Mouse (Mus musculus) T-helper 1 cell (primary cell): Measurements from ENCODE around the gene Tsc2.
"Not testable (repeated sequence)": the region's sequence is repeated elsewhere in the genome, so short reads cannot be mapped to it uniquely, and the experiment has no call there.

Experiments used
- in situ Hi-C: fragments of 300-600 bp; cut with MboI, MseI; formaldehyde crosslinking; loops from one replicate; pipeline ENCODE4 v1.15.1; 2025; ENCODE audit warnings: high pct_unique_total_duplicates

Gene Tsc2

GRCm38 (mm10) chr17:24632167-24632812 is at the start of gene Tsc2, which contains the start of gene Nthl1:
Gene Tsc2, minus strand, starts transcription at chr17:24632630.
Gene Nthl1, plus strand, starts transcription at chr17:24632680.
- in situ Hi-C loops, result no loop called here

GRCm38 (mm10) chr17:24677500-24678080 is 45.2 kb upstream of the Tsc2 start:
- in situ Hi-C loops, result no loop called here

DNA sequence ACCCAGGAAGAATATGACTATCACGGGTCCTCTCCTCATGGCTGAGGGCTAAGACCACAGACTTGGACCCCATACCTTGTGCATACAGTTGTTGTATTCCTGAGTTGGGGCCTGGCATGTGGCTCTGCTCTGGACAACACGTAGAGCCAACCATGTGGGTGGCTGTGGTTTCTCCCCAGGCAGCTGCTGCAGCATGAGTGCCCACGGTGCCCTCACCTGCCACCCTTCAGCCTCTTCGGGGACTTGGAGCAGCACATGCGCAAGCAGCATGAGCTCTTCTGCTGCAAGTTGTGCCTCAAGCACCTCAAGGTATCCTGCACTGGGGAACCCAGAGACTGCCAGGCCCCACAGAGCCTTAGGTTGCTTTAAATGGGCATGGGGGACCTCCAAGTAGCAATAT is 44.4 kb upstream of the Tsc2 start:
- in situ Hi-C loops, result no loop called here

DNA sequence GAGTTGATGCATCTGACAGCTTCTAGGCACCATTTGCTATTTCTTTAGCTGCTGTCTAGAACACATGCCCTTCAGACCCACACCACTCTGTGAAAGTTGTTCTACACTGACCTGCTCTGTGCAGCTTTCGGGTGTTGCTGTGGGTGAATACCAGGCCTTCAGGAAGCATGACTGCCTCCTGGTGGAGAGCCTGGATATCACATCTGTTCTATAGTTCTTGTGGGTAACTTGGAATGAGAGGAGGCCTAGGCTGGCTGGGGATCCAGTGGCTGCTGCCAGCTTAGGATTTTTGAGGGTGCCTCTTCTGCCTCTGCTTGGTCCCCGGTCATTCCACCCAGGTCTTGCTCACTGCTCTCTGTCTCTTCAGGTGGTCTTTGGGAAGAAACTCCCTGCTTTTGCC is 43.8 kb upstream of the Tsc2 start:
- in situ Hi-C loops, result no loop called here

DNA sequence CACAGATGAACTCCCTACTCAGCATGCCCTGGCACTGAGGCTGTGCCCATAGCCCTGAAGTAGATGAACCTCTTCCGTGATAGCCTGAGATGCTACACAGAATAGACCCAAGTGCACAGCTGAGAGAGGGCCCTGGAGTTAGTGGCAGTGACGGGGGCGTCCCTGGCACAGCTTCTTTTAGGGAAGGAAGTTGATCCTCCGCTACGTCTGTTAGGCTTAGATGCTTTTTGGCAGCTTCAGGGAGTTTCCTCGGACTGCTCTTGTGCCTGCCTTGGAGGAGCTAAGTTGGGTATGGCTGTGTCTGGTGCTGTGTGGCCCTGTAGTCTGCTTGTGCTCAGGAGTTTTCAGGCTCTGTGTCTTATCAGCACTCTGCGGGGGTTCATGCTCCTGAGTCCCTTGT is 41.8 kb upstream of the Tsc2 start:
- in situ Hi-C loops, result no loop called here

DNA sequence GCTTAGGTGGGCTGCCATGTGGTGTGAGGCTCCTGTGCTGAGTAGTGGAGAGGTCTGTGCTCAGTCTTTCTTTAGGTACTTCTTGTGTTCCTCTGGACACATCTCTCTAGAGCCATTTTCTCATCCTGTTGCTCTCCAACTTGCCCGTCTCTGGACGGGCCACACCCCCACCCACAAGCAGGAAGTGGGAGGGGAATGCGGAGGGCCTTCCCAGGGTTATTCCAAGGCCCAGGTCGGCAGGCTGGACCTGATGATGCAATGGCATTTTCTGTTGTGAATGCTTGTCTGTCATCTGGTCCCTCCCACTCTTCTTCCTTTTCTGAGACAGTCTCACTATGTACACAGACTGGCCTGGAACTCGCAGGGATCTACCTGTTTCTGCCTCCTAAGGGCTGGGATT is 39.7 kb upstream of the Tsc2 start:
- in situ Hi-C loops, result no loop called here

GRCm38 (mm10) chr17:24671346-24671745 is 38.9 kb upstream of the Tsc2 start:
- in situ Hi-C loops, result no loop called here

GRCm38 (mm10) chr17:24670246-24670844 is 37.9 kb upstream of the Tsc2 start:
- in situ Hi-C loops, result no loop called here

DNA sequence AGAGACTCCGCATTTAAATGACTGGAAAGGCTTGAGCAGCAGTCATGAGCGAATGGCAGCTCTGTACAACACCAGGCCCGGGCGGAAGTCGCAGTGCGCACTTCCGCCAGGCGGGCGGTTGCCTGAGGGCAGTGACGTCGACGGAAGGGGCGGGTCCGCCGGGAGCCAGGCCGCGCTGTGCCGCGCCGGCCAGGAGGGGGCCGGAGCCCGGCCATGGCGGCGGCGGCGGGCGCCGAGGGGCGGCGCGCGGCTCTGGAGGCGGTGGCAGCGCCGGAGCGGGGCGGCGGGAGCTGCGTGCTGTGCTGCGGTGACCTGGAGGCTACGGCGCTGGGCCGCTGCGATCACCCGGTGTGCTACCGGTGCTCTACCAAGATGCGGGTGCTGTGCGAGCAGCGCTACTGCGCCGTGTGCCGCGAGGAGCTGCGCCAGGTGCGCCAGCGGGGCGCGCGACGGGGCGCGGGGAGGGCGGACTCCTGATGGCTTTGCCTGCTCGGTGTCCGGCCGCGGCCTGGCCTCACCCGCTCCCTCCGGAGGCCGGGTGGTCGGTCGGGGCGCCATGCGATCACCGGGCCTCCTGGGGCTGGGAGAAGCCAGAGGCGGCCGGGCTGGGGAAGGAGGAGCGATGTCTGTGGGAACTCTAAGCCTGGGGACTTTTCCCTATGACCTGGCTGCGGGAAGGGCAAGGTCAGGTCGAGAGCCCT is 37.3 kb upstream of the Tsc2 start, which contains the start of gene Zfp598:
TSS of gene Zfp598 (plus strand) at position 143 of the 701 bp plus-strand sequence.
- in situ Hi-C loops, result no loop called here

DNA sequence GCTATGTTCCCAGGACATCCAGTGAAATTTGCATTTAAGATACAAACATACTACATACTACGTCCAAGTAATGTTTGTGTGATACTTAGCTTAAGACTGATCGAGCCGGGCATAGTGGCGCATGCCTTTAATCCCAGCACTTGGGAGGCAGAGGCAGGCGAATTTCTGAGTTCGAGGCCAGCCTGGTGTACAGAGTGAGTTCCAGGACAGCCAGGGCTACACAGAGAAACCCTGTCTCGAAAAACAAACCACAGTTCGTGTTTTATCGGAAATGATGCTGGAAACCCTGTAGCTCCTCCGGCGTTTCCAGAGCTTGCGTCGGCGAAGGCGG is 36.7 kb upstream of the Tsc2 start:
- in situ Hi-C loops, result not testable (repeated sequence)

- in situ Hi-C loops, result no loop called here
Observed at GRCm38 (mm10) chr17:24667416-24667815, 35.0 kb upstream of the Tsc2 start.

DNA sequence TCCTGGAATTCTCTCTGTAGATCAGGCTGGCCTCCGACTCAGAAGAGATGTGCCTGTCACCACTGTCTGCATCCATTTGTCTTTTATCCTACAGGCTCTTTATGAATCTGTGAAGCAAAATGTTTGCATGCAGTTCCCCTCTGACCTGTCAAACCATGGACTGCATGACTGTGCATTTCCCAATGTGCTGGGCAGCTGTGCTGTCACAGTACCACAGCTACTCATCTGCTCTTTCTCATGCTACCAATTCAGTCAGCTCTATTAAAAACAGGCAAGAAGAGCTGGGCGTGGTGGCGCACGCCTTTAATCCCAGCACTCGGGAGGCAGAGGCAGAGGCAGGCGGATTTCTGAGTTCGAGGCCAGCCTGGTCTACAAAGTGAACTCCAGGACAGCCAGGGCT is 34.6 kb upstream of the Tsc2 start:
- in situ Hi-C loops, result not testable (repeated sequence)

GRCm38 (mm10) chr17:24658017-24658758 is 25.8 kb upstream of the Tsc2 start, which contains the start of gene Npw:
Gene Npw, minus strand, starts transcription at chr17:24658457.
- in situ Hi-C loops, result loop anchor here (5.0 kb wide), 1 partner anchor 126 kb away; the partner anchor contains the start of gene Rab26

DNA sequence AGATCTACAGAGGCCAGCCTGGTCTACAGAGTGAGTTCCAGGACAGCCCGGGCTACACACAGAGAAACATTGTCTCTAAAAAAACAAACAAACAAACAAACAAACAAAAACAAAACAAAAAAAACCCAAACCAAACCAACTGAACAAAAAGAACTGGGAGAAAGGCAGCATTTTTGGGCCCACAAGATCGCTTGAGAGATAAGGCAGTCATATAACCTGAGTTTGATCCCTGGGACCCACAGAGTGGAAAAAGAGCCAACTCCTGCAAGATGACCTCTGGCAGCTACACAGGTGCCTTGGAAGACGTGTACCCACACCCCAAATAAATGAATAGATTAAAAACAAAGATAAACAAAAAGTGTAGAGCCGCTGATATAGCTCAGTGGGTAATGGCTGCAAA is 22.5 kb upstream of the Tsc2 start:
- in situ Hi-C loops, result loop anchor here (5.0 kb wide), 2 partner anchors 78 to 123 kb away; partner anchors contain the start of gene Rab26

GRCm38 (mm10) chr17:24653967-24654710 is 21.7 kb upstream of the Tsc2 start:
- in situ Hi-C loops, result loop anchor here (5.0 kb wide), 1 partner anchor 77 kb away; no protein-coding TSS in a partner anchor

- in situ Hi-C loops, result loop anchor here (5.0 kb wide), 1 partner anchor 75 kb away; no protein-coding TSS in a partner anchor
Observed at GRCm38 (mm10) chr17:24651835-24652234, 19.4 kb upstream of the Tsc2 start.

- in situ Hi-C loops, result loop anchor here (5.0 kb wide), 1 partner anchor 73 kb away; no protein-coding TSS in a partner anchor
Observed at GRCm38 (mm10) chr17:24650766-24651165, 18.3 kb upstream of the Tsc2 start.

- in situ Hi-C loops, result loop anchor here (5.0 kb wide), 1 partner anchor 73 kb away; no protein-coding TSS in a partner anchor
Observed at GRCm38 (mm10) chr17:24650070-24650616, 17.7 kb upstream of the Tsc2 start, which contains the start of gene Slc9a3r2. Gene Slc9a3r2, minus strand, starts transcription at chr17:24650327.

DNA sequence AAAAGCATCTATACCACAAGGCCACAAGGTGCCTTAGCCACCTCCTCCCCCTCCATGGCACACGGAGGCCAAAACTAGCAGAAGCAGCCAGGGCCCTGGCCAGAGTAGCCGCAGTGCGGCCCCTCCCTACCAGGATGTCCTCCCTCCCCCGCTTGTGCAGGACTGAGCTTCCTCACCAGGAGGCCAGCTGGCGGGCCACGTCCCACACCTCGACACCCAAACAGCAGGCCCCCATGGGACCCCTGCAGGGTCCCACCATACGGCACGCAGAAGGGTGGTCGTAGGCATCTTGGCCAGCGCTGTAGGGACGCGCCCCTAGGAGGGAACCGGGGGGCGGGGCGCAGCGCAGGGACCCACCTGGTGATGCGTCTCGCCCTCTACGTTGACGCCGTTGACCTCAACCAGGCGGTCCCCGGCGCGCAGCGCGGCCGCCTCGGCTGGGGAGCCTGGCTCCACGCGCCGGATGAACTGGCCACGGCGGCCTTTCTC is 17.2 kb upstream of the Tsc2 start:
- in situ Hi-C loops, result loop anchor here (5.0 kb wide), 1 partner anchor 72 kb away; no protein-coding TSS in a partner anchor
